Mouse (Mus musculus) forebrain, embryonic 16.5 days (tissue): ENCODE data around the gene Glipr2. TPM values are rescaled to one million over a fixed set of nuclear protein-coding genes. Genes with fewer than 3 reads are reported as not detected.

Experiments
- ATAC-seq: fragments of 200-750 bp; cut with Nextera tagmentation; 2 replicates; pipeline ENCODE4 v1.8.0; 2017; ENCODE audit warnings: mild to moderate bottlenecking, moderate library complexity
- H3K27ac ChIP-seq: fragments of 300-500 bp; sonication (generic); 2 replicates; pipeline ENCODE4 v1.5.1; 2014; ENCODE audit warnings: low read length, control low read depth
- H3K27me3 ChIP-seq: fragments of 300-500 bp; sonication (generic); replicated peaks from 2 replicates; pipeline ENCODE4 v1.6.1; 2014; ENCODE audit warnings: low read length; ENCODE audit not compliant: control insufficient read depth, insufficient read depth
- H3K36me3 ChIP-seq: fragments of 300-500 bp; sonication (generic); 2 replicates; pipeline ENCODE4 v1.6.1; 2014; ENCODE audit not compliant: control insufficient read depth, insufficient read depth
- H3K4me1 ChIP-seq: fragments of 300-500 bp; sonication (generic); replicated peaks from 2 replicates; pipeline ENCODE4 v1.6.1; 2014; ENCODE audit warnings: low read length; ENCODE audit not compliant: control insufficient read depth, insufficient read depth
- H3K4me2 ChIP-seq: fragments of 300-500 bp; sonication (generic); 2 replicates; pipeline ENCODE4 v1.6.1; 2014; ENCODE audit warnings: mild to moderate bottlenecking, low read length, control low read depth
- H3K4me3 ChIP-seq: fragments of 300-500 bp; sonication (generic); replicated peaks from 2 replicates; pipeline ENCODE4 v1.5.1; 2014; ENCODE audit warnings: mild to moderate bottlenecking, low read length, control low read depth
- H3K9ac ChIP-seq: fragments of 300-500 bp; sonication (generic); replicated peaks from 2 replicates; pipeline ENCODE4 v1.6.1; 2014; ENCODE audit warnings: low read depth, low read length, control low read depth
- H3K9me3 ChIP-seq: fragments of 300-500 bp; sonication (generic); 2 replicates; pipeline ENCODE4 v1.6.1; 2016; ENCODE audit warnings: low read length; ENCODE audit not compliant: control insufficient read depth
- WGBS: fragments of 180-500 bp; shearing (Covaris S2); extraction: QIAGEN DNeasy Blood & Tissue Kit; methylation state at CpG from one replicate; pipeline ENCODE4 v1.1.7; 2014; 5-methylcytosine and 5-hydroxymethylcytosine counted together
- polyA plus RNA-seq: library from polyadenylated mRNA; unstranded; fragments of >200 nt; fragmentation: Nextera tagmentation; extraction: Ambion mirVana; gene quantifications from 2 replicates; pipeline ENCODE4 v1.2.1, GENCODE M21; 2015

Gene Glipr2
- 27.2 and 28.8 TPM in 2 replicates for polyA plus RNA-seq

DNA sequence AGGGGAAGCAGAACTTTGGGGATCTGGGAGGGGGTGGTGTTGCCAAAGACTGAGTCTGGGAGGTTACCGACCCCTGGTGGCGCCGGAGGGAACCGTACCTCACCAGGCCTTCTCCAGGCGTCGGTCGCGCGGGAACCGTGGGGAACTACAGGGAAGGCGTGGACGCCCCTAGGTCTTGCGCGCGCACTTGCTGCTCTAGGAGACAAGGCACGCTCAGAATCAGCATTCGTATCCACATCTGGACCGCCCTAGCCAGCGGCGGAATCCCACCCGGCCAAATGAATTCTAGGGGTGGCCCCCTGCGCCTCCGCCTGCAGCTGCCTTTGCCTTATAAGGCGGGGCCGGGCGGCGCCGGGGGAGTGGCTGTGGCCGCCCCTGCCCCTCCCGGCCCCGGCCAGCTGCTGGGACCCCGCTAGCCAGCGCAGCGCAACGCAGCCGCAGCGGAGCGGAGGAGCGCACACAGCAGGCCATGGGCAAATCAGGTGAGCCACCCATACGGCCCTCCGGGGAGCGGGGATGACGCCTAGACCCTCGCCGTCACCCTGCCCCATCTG, at the start of gene Glipr2:
TSS of gene Glipr2 (plus strand) at position 110 of the 554 bp plus-strand sequence.
- Histone ChIP-seq H3K4me2 (peak within 1 kb of the TSS; percentile 86), H3K4me3 (peak within 1 kb of the TSS; percentile 62), H3K9ac (peak within 1 kb of the TSS; percentile 72), H3K27me3 (no peaks in the 10 kb centered on the region), H3K36me3 (no peaks in the 10 kb centered on the region), H3K4me1 (peaks cover 11% of the 10 kb centered on the region), H3K9me3 (no peaks in the 10 kb centered on the region), H3K27ac (peak within 1 kb of the TSS; percentile 24)
- under 1% methylated on average over 45 of the region's 45 CpGs for WGBS
- ATAC-seq, result peak; percentile 91

DNA sequence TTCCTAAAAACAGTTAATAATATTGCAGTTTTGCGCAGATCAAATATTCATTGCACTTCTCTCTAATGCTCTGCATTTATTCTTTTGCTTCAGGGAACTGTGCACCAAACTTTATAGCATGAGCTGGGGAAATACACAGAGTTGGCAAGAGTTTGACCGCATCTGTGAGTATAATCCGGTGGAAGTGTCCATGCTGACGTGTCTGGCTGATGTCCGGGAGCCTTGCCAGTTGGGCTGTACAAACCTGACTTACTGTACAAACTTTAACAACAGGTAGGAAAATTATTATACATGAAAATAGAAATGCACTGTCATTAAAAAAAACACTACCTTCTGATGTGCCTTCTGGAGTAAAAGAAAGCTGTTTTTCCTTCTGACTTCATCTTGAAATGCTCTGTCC, 39.0 kb upstream of the Glipr2 start:
- no peak overlapping the region for H3K9ac ChIP-seq
- no peaks in the 10 kb centered on the region for H3K9me3 ChIP-seq
- H3K4me3 ChIP-seq, result no peak overlapping the region
- no peak overlapping the region for H3K27ac ChIP-seq
- H3K4me1 ChIP-seq, result no peaks in the 10 kb centered on the region
- no peak overlapping the region for H3K4me2 ChIP-seq
- H3K36me3 ChIP-seq, result no peaks in the 10 kb centered on the region
- no peak for ATAC-seq
- 88% methylated on average over 5 of the region's 5 CpGs for WGBS
- no peaks in the 10 kb centered on the region for H3K27me3 ChIP-seq

DNA sequence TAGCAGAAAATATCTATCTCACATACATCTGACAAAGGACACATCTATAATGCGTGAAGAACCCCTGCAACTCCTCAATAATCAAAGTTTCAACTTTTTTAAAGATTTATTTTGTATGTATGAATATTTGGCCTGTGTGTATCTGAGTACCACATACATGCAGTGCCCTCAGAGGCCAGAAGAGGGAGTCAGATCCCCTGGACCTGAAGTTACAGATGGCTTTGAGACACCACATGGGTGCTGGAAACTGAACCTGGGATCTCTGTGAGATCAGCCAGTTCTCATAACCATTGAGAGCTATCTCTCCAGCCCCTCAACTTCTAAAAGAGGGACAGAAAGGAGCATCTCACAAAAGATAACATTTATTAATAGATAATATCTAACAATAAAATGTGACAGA, 36.6 kb upstream of the Glipr2 start:
- Histone ChIP-seq H3K4me3 (no peak overlapping the region), H3K9me3 (no peaks in the 10 kb centered on the region), H3K4me2 (no peak overlapping the region), H3K36me3 (no peaks in the 10 kb centered on the region), H3K27me3 (no peaks in the 10 kb centered on the region), H3K9ac (no peak overlapping the region), H3K27ac (no peak overlapping the region), H3K4me1 (no peaks in the 10 kb centered on the region)
- WGBS, result 97% methylated on average over 1 of the region's 1 CpGs
- ATAC-seq, result no peak

DNA sequence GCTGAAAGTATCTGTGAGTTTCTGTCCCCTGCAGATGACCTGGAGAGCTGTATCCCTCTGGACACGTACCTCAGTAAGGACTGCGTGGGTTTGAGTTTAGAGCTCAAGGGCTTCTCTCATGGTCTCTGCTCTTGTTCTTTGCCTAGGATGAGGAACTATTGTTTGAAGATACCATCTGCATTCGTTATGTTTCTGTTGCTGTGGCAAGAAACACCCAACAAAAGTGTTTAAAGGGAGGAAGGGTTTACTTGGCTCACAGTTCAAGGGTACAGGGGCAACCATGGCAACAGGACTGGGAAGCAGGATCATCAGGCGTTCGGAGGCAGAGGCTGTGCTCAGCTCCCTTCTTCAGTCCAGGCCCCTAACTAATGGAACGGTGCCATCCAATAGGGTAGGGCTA, 32.1 kb upstream of the Glipr2 start:
- H3K36me3 ChIP-seq, result peaks cover 5% of the 10 kb centered on the region; the same call in 1 of the 2 replicates
- H3K4me1 ChIP-seq, result no peaks in the 10 kb centered on the region
- no peak overlapping the region for H3K9ac ChIP-seq
- no peak overlapping the region for H3K4me2 ChIP-seq
- no peak overlapping the region for H3K4me3 ChIP-seq
- no peak for ATAC-seq
- 85% methylated on average over 6 of the region's 6 CpGs for WGBS
- no peaks in the 10 kb centered on the region for H3K27me3 ChIP-seq
- no peaks in the 10 kb centered on the region for H3K9me3 ChIP-seq
- no peak overlapping the region for H3K27ac ChIP-seq

DNA sequence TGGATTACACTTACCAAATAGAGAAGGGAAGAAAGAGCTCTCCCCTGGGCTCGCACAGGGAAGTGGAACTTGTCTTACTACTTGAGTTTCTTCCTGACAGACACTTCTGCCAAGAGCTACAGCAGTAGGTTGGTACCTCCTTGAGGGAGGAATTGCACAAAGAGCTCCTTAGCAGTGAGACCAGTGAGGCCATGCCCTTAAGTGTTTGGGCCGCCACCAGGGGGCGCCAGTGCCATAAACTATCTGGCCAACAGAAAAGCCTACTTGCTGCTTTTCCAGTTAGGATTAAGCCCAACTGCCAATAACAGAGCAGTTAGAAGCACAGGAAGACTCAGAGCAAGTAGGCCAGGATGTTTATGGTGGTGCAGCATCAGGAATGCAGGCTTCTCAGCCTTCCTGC, 31.4 kb upstream of the Glipr2 start:
- Histone ChIP-seq H3K9ac (no peak overlapping the region), H3K36me3 (peaks cover 5% of the 10 kb centered on the region; the same call in 1 of the 2 replicates), H3K9me3 (no peaks in the 10 kb centered on the region), H3K4me1 (no peaks in the 10 kb centered on the region), H3K27ac (no peak overlapping the region), H3K4me2 (no peak overlapping the region), H3K4me3 (no peak overlapping the region), H3K27me3 (no peaks in the 10 kb centered on the region)
- 14% methylated on average over 3 of the region's 3 CpGs for WGBS
- ATAC-seq, result peak; percentile 61

DNA sequence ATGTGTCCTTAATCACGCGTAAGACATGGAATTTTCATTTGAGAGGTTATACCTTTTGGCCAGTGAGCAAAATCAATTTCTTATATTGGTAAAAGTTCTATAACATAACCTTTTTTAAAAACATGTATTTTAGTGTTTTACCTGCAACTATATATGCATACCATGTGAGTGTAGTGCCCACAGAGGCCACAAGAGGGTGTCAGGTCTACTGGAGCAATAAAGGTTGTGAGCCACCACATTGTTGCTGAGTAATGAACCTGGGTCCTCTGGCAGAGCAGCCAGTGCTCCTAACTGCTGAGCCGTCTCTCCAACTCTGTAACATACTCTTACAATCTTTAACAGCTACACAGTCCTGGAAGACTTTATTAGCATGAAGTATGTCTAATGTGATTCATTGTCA, 29.4 kb upstream of the Glipr2 start:
- WGBS, result 90% methylated on average over 3 of the region's 3 CpGs
- Histone ChIP-seq H3K27me3 (no peaks in the 10 kb centered on the region), H3K4me3 (no peak overlapping the region), H3K4me1 (no peaks in the 10 kb centered on the region), H3K4me2 (no peak overlapping the region), H3K36me3 (peaks cover 5% of the 10 kb centered on the region; the same call in 1 of the 2 replicates), H3K9me3 (no peaks in the 10 kb centered on the region), H3K9ac (no peak overlapping the region), H3K27ac (no peak overlapping the region)
- ATAC-seq, result no peak

DNA sequence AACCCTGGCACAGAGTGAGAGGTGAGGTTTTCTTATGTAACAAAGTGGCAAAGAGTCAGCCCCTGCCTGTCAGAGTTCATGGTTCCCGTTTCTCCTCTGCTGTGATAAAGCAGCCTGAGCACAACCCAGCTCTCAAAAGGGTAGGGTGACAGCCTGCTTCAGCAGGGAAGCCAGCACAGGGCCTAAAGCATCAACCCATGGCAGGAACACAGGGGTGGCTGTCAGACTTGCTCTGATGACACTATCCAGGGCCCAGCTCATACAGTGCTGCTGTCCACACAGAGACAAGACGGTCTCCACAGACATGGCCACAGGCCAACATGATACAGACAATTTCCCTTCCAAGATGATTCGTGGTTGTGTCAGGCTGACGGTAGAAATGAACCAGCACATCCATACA, 25.3 kb upstream of the Glipr2 start:
- no peaks in the 10 kb centered on the region for H3K27me3 ChIP-seq
- no peak overlapping the region for H3K4me3 ChIP-seq
- ATAC-seq, result no peak
- H3K9me3 ChIP-seq, result no peaks in the 10 kb centered on the region
- H3K4me2 ChIP-seq, result no peak overlapping the region
- peaks cover 5% of the 10 kb centered on the region; the same call in 1 of the 2 replicates for H3K36me3 ChIP-seq
- WGBS, result 95% methylated on average over 4 of the region's 4 CpGs
- H3K4me1 ChIP-seq, result no peaks in the 10 kb centered on the region
- H3K9ac ChIP-seq, result no peak overlapping the region
- H3K27ac ChIP-seq, result no peak overlapping the region

DNA sequence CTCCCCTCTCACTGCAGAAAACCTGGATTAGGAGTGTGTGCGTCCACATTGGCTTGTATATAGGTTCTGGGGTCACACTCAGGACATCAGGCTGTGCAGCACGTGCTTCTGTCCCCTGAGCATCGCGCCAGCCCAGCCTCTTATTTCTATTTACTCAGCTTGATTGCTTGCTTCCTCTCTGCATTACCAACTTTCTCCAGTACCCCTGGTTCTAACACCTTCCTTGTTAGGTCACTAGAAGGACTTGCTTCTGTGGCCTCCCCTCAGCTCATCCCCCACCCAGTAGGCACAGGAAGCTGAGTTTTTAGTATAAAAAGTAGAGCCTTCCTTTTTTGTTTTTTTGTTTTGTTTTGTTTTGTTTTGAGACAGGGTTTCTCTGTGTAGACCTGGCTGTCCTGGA, 21.0 kb upstream of the Glipr2 start:
- Histone ChIP-seq H3K4me3 (no peak overlapping the region), H3K4me2 (no peak overlapping the region), H3K9ac (no peak overlapping the region), H3K27me3 (no peaks in the 10 kb centered on the region), H3K4me1 (no peaks in the 10 kb centered on the region), H3K27ac (no peak overlapping the region), H3K9me3 (no peaks in the 10 kb centered on the region), H3K36me3 (no peaks in the 10 kb centered on the region; the same call in 1 of the 2 replicates)
- ATAC-seq, result no peak
- WGBS, result 94% methylated on average over 4 of the region's 4 CpGs

DNA sequence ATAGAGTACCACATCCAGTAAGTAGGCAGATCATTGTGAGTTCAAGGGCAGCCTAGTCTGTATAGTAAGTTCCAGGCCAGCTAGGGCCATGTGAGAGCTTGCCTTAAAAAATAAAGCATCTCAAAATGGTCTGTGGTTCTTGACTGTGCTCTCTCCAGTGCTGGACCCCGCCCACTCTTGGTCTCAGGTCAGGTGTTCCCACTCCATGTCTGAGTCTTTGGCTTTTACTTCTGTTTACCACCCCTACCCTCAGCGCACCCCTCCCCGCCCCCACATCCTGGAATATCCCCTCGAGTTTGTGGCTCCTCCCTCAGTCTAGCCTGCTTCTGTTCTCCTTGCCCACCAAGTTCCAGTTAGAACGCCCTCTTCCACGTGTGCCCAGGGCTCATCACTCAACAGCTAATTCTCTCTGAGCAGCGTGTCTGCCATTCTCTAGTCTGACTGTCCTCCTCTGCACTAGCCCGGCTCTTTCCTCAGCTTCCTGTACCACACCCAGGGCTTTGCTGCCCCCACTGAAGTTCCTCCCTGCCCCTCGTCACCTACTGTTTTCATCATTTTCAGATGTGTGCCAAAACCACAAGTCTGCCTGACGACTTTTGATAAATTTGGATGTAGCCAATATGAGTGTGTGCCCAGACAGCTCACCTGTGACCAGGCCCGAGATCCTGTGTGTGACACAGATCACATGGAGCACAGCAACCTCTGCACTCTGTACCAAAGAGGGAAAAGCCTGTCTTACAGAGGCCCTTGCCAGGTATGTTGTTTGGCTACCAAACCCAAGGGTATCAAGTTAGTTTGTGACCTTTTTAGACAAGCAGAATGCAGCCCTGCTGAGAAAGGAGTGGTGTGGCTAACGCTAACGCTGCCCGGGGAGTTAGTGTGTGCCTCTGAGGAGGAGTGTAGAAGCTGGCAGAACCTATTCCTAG, 20.2 kb upstream of the Glipr2 start:
- Histone ChIP-seq H3K36me3 (no peaks in the 10 kb centered on the region; the same call in 1 of the 2 replicates), H3K4me1 (no peaks in the 10 kb centered on the region), H3K9me3 (no peaks in the 10 kb centered on the region), H3K9ac (no peak overlapping the region), H3K27me3 (no peaks in the 10 kb centered on the region), H3K4me3 (no peak overlapping the region), H3K27ac (no peak overlapping the region), H3K4me2 (no peak overlapping the region)
- 85% methylated on average over 14 of the region's 14 CpGs for WGBS
- no peak for ATAC-seq
